Mouse (Mus musculus) left cerebral cortex, adult 8-10 months (tissue): Measurements from ENCODE around the gene Dctn2. TPM values are rescaled to one million over a fixed set of nuclear protein-coding genes. Genes with fewer than 3 reads are reported as not detected.
"Not testable (repeated sequence)": the region's sequence is repeated elsewhere in the genome, so short reads cannot be mapped to it uniquely, and the experiment has no call there.

Experiments used
- DNase-seq, 2 experiments: peaks; one replicate each; pipeline ENCODE4 v3.0.0; 2022; ENCODE audit warnings: low spot score in 2 of 2
- total RNA-seq, 4 experiments: library from RNA; stranded (reverse); gene quantifications; 2 replicates each; pipeline ENCODE4 v1.2.4; 2022

Dctn2 gene
- total RNA-seq, 4 experiments from 2014 or later = 254 to 263 (median 254) TPM

DNA sequence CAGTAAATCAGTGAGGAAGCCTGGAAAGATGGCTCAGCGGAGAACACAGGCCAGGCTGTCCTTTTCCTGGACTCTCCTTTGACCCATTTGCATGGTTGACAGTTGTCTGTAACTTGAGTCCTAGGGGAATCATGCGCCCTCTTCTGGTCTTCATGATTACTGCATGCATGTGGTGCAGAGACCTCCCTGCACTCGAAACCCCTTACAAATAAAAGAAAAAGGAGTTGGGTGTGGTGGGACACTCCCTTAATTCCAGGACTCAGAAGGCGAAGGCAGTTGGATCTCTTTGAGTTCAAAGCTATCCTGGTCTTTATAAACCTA lies 46.1 kb downstream of the Dctn2 start:
- peak in 1 of 2 experiments; percentile 58 for DNase-seq

DNA sequence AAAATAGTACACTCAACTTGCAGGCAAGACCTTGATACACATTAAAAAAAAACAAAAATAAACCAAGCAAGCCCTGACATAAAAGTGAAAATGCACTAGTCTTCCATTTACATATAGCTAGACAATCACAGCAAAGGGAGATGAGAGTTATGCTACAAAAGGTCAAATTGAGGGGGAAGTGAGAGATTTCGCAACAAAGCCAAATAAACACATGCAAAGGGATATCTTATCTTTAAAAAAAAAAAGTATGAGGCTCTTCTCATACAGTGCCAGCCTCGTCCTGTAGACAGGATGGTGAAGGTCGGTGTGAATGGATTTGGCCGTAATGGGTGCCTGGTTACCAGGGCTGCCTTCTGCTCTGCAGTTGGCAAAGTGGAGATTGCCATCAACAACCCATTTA lies 46.7 kb downstream of the Dctn2 start:
- DNase-seq = no peak

DNA sequence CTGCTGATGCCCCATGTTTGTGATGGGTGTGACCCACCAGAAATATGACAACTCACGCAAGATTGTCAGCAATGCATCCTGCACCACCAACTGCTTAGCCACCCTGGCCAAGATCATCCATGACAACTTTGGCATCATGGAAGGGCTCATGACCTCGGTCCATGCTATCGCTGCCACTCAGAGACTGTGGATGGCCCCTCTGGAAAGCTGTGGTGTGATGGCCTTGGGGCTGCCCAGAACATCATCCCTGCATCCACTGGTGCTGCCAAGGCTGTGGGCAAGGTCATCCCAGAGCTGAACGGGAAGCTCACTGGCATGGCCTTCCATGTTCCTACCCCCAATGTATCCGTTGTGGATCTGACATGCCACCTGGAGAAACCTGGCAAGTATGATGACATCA lies 47.3 kb downstream of the Dctn2 start:
- not testable (repeated sequence) for DNase-seq

DNA sequence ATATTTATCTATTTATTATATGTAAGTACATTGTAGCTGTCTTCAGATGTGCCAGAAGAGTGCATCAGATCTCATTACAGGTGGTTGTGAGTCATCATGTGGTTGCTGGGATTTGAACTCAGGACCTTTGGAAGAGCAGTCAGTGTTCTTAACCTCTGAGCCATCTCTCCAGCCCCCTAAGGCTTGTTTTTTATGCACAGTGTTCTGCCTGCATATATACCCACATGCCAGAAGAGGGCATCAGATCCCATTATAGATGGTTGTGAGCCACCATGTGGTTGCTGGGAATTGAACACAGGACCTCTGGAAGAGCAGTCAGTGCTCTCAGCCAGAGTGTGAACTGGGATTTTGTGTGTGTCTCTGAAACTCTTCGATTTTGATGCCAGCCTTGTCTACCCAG lies 48.8 kb downstream of the Dctn2 start:
- not testable (repeated sequence) for DNase-seq

DNA sequence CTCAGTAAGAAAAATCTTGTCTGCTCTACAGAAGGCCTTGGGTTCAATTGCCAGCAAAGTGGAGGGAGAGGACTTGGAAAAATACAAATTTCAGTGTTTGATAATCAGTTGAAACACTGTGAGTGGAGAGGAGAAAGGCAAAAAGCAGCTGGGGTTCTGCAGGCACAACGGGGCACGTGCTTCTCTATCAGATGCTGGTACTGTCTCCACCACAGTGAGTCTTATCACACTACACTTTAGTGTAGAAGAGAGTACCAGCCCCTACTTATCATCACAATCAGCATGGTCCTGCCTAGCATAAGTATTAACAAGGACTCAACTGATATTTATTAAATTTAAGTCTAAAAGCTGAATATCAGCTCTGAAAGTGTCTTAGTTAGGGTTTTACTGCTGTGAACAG lies 51.1 kb downstream of the Dctn2 start:
- DNase-seq = no peak

DNA sequence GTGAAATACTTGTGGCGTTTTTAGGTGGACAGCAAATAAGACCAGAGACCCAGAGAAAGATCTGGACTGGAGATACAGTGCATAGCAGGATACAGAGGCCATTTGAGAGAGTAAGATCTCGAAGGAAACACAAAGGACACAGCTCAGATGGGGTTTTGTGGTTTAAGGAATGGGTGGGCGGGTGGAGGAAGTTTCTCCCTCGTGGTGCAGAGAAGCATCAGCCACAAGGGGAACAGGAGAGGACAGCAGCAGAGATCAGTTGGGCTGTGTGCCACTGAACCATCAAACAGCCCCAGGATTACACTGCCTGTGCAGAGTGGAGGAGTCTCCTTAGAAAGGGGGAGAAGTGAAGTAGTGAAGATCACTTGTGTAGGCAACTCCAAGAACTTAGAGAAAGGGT lies 51.8 kb downstream of the Dctn2 start:
- DNase-seq = no peak

DNA sequence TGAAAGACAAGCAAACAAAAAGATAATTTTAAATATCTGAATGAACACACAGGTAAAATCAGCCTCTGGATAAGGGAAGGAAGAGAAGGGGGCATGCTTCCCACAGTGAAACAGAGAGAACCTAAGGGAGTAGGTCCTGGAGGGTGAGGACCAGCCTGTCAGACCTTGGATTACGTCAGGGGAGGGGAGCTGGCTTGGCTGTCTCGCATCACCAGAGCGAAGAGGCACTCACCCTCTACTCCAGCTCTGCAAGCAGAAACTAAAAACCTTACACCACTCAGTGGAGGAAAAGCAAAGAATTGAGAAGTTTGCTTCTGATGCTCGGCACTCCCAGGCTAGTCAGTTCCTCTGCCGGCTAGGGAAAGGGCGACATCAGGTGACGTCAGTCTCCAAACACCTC lies 53.8 kb downstream of the Dctn2 start:
- no peak for DNase-seq

DNA sequence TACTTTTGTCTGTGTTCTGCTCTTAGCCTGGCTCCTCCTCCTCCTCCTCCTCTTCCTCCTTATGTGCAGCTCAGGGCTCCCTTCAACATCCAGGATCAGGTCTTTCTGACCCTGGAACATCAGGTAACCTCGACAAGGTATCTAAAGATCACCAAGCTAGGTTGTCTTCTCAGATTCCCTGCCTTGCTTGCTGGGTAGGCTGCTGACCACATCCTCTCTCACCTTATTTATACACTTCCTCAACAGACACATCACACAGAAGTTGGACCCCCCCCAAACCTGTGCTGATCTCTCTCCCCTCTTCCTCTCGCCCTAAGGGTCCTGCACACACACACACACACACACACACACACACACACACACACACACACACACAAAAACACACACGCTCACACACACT lies 55.5 kb downstream of the Dctn2 start, which contains the start of gene Arhgap9:
Arhgap9 (plus strand) TSS at position 344 of the 400 bp plus-strand sequence.
- DNase-seq = no peak

DNA sequence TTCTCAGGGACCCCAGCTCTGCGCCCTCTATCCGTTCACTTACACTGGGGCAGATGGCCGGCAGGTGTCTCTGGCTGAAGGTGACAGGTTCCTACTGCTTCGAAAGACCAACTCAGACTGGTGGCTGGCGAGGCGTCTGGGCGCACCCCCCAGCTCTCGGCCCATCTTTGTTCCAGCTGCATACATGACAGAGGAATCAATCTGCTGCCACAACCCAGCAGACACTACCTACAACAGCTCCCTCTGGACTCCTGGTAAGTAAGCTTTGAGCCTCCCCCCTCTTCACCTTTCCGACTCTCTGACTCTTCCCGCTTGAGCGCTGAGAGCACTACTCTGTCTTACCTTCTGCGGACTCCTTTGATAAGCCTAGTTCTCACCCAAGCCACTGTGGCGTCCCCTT lies 56.0 kb downstream of the Dctn2 start:
- DNase-seq = no peak

DNA sequence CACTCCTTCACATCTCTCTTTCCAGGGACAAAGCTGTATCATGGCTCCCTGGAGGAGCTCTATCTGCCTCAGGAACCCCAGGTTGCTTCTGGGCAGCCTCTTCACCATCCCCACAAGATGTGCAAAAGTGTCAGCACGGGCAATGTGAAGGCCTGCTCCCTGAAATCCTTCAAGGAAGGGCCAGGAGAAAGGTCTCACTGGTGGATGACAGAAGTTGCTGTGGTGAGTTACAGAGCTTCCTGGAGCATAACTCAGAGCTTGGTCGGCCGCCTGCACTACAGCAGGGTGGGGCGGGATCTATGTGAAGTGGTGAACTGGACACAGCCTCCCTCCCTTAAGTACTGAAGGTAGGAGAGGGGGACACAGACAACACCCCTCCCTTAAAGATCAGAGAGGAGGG lies 56.5 kb downstream of the Dctn2 start:
- no peak for DNase-seq

DNA sequence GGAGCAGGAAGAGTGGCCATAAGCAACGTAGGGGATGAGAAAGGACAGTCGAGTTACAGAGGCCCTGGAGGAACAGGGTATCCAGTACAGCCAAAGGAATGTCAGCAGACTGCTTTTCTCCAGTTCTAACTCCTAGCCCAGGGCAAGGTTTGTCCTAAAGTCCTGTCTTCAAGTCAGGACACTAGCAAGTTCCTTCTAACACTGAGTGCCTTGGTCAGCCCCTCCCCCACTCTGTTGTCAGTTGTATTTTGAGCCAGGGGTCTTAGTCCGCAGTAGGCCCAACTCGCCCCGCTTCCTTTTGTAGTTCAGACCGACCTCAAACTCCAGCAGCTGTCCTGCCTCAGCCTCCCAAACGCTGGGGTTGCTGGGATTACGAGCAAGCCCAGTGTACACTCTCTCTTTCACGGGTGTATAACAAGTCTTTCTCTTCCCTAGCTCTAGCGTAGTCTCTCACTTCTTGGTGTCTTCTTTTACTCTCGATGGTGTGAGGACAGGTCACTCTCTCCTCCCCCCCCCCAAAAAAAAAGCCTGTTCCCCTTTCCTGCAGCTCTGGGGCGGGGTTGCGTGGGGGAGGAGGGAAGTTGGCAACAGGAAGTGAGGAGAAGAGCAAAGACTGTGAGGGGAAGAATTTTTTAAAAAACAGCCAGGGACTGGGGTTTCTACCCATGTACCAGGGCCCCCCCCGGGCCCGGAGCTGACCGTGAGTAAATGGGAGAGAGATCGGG lies 57.1 kb downstream of the Dctn2 start:
- no peak for DNase-seq

DNA sequence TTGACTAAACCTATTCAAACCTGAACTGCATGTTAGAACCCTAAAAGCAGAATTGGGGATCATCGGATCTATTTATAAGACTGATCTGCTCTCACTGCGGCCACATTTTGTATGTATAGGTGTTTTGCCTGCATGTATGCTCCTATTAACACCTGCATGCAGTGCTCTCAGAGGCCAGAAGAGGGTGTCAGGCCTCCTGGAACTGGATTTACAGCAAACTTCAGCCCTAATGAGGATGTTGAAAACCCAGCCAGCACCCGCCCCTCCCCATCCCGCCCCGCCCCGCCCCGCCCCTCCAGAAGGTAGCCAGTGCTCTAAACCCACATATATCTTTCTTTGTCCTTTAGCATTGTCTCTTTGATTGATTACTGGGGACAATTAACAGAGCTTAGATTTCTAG lies 58.3 kb downstream of the Dctn2 start:
- no peak for DNase-seq

DNA sequence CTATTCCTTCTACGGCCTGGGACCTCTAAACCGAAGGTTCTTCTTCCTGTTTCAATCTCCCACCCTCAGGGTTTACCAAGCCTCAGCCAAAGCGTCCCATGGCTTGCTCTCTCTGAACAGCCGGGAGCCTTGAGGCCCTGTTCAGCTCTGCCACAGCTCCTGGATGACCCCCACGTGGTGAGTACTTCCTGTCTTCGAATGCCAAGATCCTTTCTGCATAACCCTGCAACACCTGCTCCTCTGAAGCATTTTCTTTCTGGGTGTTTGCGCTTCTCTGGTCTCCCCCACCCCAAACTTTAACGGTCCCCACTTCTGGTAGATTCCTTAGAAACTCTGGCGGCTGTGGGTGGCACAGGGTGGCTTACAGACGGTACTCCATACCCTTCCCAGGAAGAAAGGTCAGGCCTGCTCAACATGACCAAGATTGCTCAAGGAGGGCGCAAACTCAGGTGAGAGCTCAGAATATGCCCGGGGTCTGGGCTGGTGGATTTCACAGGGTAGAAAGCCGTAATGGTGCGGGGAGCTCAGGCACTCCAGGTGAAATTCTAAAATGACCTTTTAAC lies 59.4 kb downstream of the Dctn2 start:
- DNase-seq = no peak

DNA sequence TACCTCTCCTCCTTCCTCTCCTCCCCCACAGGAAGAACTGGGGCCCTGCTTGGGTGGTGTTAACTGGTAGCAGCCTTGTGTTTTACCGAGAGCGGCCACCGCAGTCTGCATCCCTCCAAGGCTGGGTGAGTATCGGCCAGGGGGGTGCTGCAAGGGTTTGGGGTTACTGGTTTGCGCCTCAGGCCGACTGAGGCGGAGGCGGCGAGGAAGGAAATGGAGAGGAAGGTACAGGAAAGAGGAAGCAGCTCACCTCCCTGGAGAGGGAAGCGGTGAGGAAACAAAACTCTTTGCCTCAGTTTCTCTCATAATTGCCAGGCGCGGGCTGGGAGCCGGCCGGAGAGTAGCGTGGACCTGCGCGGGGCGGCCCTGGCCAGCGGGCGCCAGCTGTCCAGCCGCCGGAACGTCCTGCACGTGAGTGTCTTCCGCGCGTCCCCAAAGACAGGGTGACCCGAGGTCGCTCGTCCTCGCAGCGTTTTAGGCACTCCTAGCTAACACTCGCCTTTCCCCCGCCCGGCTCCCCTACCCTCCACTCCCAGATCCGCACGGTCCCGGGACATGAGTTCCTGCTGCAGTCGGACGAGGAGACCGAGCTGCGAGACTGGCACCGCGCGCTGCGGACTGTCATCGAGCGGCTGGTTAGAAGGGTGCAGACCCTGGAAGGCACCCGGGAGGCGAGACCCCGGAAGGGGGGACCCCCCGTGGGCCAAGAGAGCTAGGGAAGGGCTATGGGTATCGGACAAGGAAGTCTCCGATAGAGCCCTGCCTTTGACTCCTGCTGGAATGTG lies 60.0 kb downstream of the Dctn2 start:
- no peak for DNase-seq

DNA sequence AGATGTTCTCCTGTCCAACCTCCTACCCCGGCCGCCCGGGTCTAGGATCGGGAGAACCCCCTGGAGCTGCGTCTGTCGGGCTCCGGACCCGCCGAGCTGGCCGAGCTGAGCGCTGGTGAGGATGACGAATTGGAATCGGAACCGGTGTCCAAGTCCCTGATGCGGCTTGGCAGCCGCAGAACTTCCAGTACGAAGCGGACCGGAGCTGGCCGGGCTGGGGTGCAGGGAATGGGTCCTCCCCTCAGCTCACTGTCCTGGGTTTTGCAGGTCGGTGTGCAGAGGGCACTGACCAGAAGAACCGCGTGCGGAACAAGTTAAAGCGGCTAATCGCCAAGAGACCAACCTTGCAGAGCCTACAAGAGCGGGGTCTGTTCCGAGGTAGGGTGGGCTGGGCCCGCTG lies 60.7 kb downstream of the Dctn2 start:
- no peak for DNase-seq

DNA sequence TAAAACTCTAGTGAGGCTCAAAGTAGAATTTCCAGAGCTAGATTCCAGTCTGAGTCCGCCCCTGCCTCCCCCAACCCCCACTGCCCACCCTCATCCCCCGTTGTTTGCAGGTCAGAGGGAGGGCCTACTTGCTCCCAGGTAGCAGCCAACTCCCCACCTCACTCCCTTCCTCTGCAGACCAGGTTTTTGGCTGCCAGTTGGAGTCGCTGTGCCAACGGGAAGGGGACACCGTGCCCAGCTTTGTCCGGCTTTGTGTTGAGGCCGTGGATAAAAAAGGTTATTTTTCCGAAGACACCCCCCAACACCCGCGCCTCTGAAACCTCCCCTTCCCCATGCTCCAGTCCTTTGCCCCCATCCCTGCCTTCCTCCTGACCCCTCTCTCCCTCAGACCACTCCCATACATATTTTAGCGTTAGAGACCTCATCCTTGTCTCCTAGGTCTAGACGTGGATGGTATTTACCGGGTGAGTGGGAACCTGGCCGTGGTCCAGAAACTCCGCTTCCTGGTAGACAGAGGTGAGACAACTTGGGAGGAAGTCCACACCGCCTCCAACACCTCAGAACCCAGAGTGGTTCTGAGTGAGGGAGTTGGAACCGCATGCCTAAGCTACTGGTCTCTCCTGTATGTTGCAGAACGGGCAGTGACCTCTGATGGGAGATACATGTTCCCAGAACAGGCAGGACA lies 61.4 kb downstream of the Dctn2 start:
- no peak for DNase-seq

DNA sequence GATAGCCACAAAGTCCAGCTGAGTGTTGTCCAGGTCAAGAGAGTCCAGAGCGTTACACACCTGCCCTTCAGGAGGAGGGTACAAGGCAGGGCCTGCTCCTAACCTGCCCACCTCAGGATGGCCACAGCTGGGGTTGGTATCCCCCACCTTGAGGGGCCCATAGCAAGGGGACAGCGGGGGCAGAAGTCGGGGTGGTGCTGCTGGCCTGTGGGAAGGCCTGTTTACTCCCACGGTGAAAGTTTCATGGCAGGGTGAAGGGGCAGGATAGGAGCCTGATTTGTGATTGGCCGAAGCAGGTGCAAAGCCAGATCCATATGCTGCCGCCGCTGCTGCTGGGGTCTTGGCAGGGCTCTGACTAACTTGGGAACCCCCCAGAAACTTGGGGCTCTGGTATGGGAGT lies 64.0 kb downstream of the Dctn2 start:
- DNase-seq = no peak

Other genes starting within 250 kb of the Dctn2 start
- gene Tsfm, start 235.5 kb upstream of the Dctn2 start, total RNA-seq = 10 to 100 TPM; 22.8 to 36.1 (median 30.0) TPM
- gene Mettl1, start 225.0 kb upstream of the Dctn2 start, total RNA-seq = 10 to 100 TPM; 10.4 to 11.8 (median 11.2) TPM
- under 1 TPM in 3 of 4 experiments, not detected in 1; 0.11 to 0.30 (median 0.14) TPM for gene Eef1akmt3, start 224.9 kb upstream of the Dctn2 start, total RNA-seq
- under 1 TPM; 0.30 to 0.46 (median 0.41) TPM for gene Cyp27b1, start 218.1 kb upstream of the Dctn2 start, total RNA-seq
- gene March9, start 206.2 kb upstream of the Dctn2 start, total RNA-seq = 10 to 100 TPM; 19.8 to 21.5 (median 21.2) TPM
- 10 to 100 TPM; 79.8 to 91.4 (median 85.4) TPM for gene Cdk4, start 202.8 kb upstream of the Dctn2 start, total RNA-seq
- gene Tspan31, start 196.1 kb upstream of the Dctn2 start, total RNA-seq = 10 to 100 TPM; 60.9 to 63.2 (median 62.1) TPM
- 100 to 1,000 TPM; 595 to 685 (median 631) TPM for gene Agap2, start 191.1 kb upstream of the Dctn2 start, total RNA-seq
- 100 to 1,000 TPM; 112 to 130 (median 122) TPM for gene Os9, start 145.2 kb upstream of the Dctn2 start, total RNA-seq
- 100 to 1,000 TPM; 105 to 118 (median 112) TPM for gene B4galnt1, start 101.1 kb upstream of the Dctn2 start, total RNA-seq
- 1 to 10 TPM; 5.8 to 7.4 (median 6.9) TPM for gene Slc26a10, start 85.7 kb upstream of the Dctn2 start, total RNA-seq
- gene Arhgef25, start 76.3 kb upstream of the Dctn2 start, total RNA-seq = 100 to 1,000 TPM; 153 to 178 (median 174) TPM
- gene Dtx3, start 70.6 kb upstream of the Dctn2 start, total RNA-seq = 100 to 1,000 TPM; 211 to 218 (median 216) TPM
- gene Pip4k2c, start 54.8 kb upstream of the Dctn2 start, total RNA-seq = 100 to 1,000 TPM; 104 to 112 (median 106) TPM
- gene Kif5a, start 3.0 kb upstream of the Dctn2 start, total RNA-seq = 1,000 to 10,000 TPM; 1,113 to 1,308 (median 1,238) TPM
- gene Mbd6, start 22.6 kb downstream of the Dctn2 start, total RNA-seq = 10 to 100 TPM; 32.5 to 53.7 (median 44.4) TPM
- 10 to 100 TPM; 54.2 to 61.3 (median 56.8) TPM for gene Mars, start 45.4 kb downstream of the Dctn2 start, total RNA-seq
- gene Arhgap9, start 55.6 kb downstream of the Dctn2 start, total RNA-seq = 1 to 10 TPM in 2 of 4 experiments, under 1 TPM in 2; 0.74 to 2.6 (median 1.6) TPM
- gene Gli1, start 75.6 kb downstream of the Dctn2 start, total RNA-seq = 1 to 10 TPM; 2.9 to 5.4 (median 3.2) TPM
- gene Inhbe, start 88.0 kb downstream of the Dctn2 start, total RNA-seq = under 1 TPM; 0.09 to 0.18 (median 0.16) TPM
- gene Inhbc, start 104.1 kb downstream of the Dctn2 start, total RNA-seq = not detected
- 100 to 1,000 TPM; 247 to 279 (median 255) TPM for gene R3hdm2, start 114.0 kb downstream of the Dctn2 start, total RNA-seq
- 1 to 10 TPM; 2.3 to 4.5 (median 3.0) TPM for gene Stac3, start 235.3 kb downstream of the Dctn2 start, total RNA-seq
- gene Ndufa4l2, start 248.6 kb downstream of the Dctn2 start, total RNA-seq = 1 to 10 TPM; 3.8 to 5.2 (median 4.6) TPM